Mouse (Mus musculus): ENCODE data around the gene Nbeal2. TPM values are rescaled to one million over a fixed set of nuclear protein-coding genes. Genes with fewer than 3 reads are reported as not detected.

The Nbeal2 gene
- total and polyA plus RNA-seq, 3 experiments: 9.3 to 17.2 TPM; not detected in 1

GRCm38 (mm10) chr9:110652963-110653654 is 852 bp downstream of the Nbeal2 start:
- Histone ChIP-seq H3K36me3 (ENCODE audit: control insufficient read depth in 1 of 2, insufficient read depth in 2 of 2, low read length in 2 of 2) (peaks cover 0 to 3% of the 10 kb centered on the region in 2 experiments; a peak in 2 of 4 replicates), H3K79me2 (ENCODE audit: control insufficient read depth, insufficient read depth, low read length, poor library complexity) (peaks cover 11% of the 10 kb centered on the region), H3K4me3 (ENCODE audit: control insufficient read depth in 1 of 2, insufficient read depth in 1 of 2, low read depth in 2 of 2, low read length in 2 of 2) (peak overlapping the region; percentile 69 to 83), H3K9me3 (replicated peaks; ENCODE audit: insufficient read depth, low read length) (no peaks in the 10 kb centered on the region), H3K27me3 (ENCODE audit: control insufficient read depth in 1 of 2, insufficient read depth in 2 of 2, low read length in 2 of 2) (no peaks in the 10 kb centered on the region), H3K4me1 (ENCODE audit: control insufficient read depth in 1 of 2, insufficient read depth in 2 of 2, low read length in 2 of 2) (peaks cover 2 to 26% of the 10 kb centered on the region in 2 experiments), H3K9ac (ENCODE audit: control insufficient read depth, low read depth, low read length, poor library complexity, severe bottlenecking) (peak overlapping the region; percentile 80), H3K27ac (ENCODE audit: control insufficient read depth, low read depth, low read length) (no peak overlapping the region)
- DNase-seq (ENCODE audit: low read depth, low spot score): no peak
- TF ChIP-seq GABPA (IDR thresholded peaks at IDR 0.05; ENCODE audit: low read depth, low read length): no peak
- TF ChIP-seq TCF12 (IDR thresholded peaks at IDR 0.05; ENCODE audit: low read depth, low read length): no peak
- TF ChIP-seq HCFC1 (IDR thresholded peaks at IDR 0.05; ENCODE audit: low read depth, low read length): no peak

- no peaks in the 10 kb centered on the region for H3K9me3 ChIP-seq (replicated peaks; ENCODE audit: insufficient read depth, low read length)
- no peak overlapping the region for H3K4me3 ChIP-seq (ENCODE audit: control insufficient read depth in 1 of 2, insufficient read depth in 1 of 2, low read depth in 2 of 2, low read length in 2 of 2)
- H3K79me2 ChIP-seq (ENCODE audit: control insufficient read depth, insufficient read depth, low read length, poor library complexity): peaks cover 6% of the 10 kb centered on the region
- H3K36me3 ChIP-seq (ENCODE audit: control insufficient read depth in 1 of 2, insufficient read depth in 2 of 2, low read length in 2 of 2): peaks cover 0 to 2% of the 10 kb centered on the region in 2 experiments; a peak in 2 of 4 replicates
- H3K27ac ChIP-seq (ENCODE audit: control insufficient read depth, low read depth, low read length): no peak overlapping the region
- H3K27me3 ChIP-seq (ENCODE audit: control insufficient read depth in 1 of 2, insufficient read depth in 2 of 2, low read length in 2 of 2): no peaks in the 10 kb centered on the region
- peaks cover 2 to 22% of the 10 kb centered on the region in 2 experiments for H3K4me1 ChIP-seq (ENCODE audit: control insufficient read depth in 1 of 2, insufficient read depth in 2 of 2, low read length in 2 of 2)
- no peak overlapping the region for H3K9ac ChIP-seq (ENCODE audit: control insufficient read depth, low read depth, low read length, poor library complexity, severe bottlenecking)
- no peak for TF ChIP-seq CHD1 (IDR thresholded peaks at IDR 0.05; ENCODE audit: low read depth, low read length)
- TF ChIP-seq POLR2AphosphoS2 (IDR thresholded peaks at IDR 0.05; ENCODE audit: low read length): no peak
- TF ChIP-seq RAD21 (IDR thresholded peaks at IDR 0.05; ENCODE audit: low read depth, low read length): no peak
- TF ChIP-seq UBTF (IDR thresholded peaks at IDR 0.05; ENCODE audit: borderline replicate concordance, insufficient read depth, low read depth, low read length): no peak
- TF ChIP-seq ZKSCAN1 (IDR thresholded peaks at IDR 0.05; ENCODE audit: low read depth, low read length): no peak
- TF ChIP-seq ZNF384 (IDR thresholded peaks at IDR 0.05; ENCODE audit: low read depth, low read length): no peak
- TF ChIP-seq KAT2A (conservative IDR thresholded peaks at IDR 0.05; ENCODE audit: low read depth, low read length): no peak
- TF ChIP-seq GATA1 (IDR thresholded peaks at IDR 0.05; ENCODE audit: low read depth, low read length): no peak
- TF ChIP-seq GABPA (IDR thresholded peaks at IDR 0.05; ENCODE audit: low read depth, low read length): no peak
- TF ChIP-seq HCFC1 (IDR thresholded peaks at IDR 0.05; ENCODE audit: low read depth, low read length): no peak
- no peak for TF ChIP-seq ZC3H11A (IDR thresholded peaks at IDR 0.05; ENCODE audit: low read depth, low read length)
- TF ChIP-seq CHD2 (IDR thresholded peaks at IDR 0.05; ENCODE audit: low read length): no peak
- DNase-seq (ENCODE audit: low read depth, low spot score): peak; percentile 14
Observed at GRCm38 (mm10) chr9:110651931-110652722, 1.8 kb downstream of the Nbeal2 start.
